In the genomic region with DNA sequence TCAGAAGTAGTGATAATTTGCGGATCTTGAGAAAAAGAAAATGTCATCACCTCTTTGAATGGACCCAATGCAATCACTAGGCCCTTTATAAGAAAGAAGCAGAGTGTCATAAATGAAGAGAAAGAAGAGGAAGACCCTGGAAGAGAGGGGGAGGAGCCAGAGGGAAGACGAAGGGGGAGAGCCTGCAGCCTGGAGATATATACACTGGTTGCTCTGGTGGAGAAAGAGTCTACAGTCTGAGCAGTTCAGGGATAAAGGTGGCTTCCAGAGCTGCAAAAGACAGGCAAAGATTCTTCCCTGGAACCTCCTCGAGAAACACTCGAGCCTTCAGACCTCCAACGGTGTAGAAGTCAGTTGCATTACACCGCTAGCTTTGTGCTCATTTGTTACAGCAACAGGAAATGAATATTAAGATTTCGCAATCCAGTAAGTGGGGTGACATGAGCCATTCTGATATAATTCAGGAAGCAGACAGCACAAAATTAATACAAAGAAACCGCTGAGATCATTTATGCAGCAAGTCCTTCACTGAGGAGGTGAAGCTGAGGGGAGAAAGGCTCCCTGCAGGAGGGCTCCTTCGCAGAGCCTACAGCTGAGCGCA, we compare ENCODE assay signal across 15 mouse cellular contexts. TPM values are rescaled to one million over a fixed set of nuclear protein-coding genes. Genes with fewer than 3 reads are reported as not detected.
DNase-seq lines count a peak whose midpoint lies in the region; ATAC-seq and TF ChIP-seq lines count a peak whose summit lies in the region.
"Had no signal": no experiment of that assay in that cellular context is flagged by ENCODE, and none has a peak within 500 bp of the region (broad histone marks: within the 10 kb centered on the region; RNA-seq: fewer than 3 reads in every experiment).

No protein-coding gene starts in this region.

- H3K27ac ChIP-seq in bone marrow macrophage, adult 2 months (ENCODE audit: insufficient read depth, low read depth, low read length): peak overlapping the region; percentile 95
- no peak overlapping the region for H3K27ac ChIP-seq in intestine, postnatal 0 days (ENCODE audit: low read depth, low read length)
- H3K27ac ChIP-seq in stomach, embryonic 16.5 days (ENCODE audit: low read length): no peak overlapping the region
- H3K27ac ChIP-seq: heart, embryonic 13.5 days had no signal

- TF ChIP-seq POLR2A in bone marrow macrophage, adult 2 months (IDR thresholded peaks at IDR 0.05; ENCODE audit: borderline replicate concordance, low read depth, low read length): no peak

- no peaks in the 10 kb centered on the region for H3K27me3 ChIP-seq in intestine, postnatal 0 days (replicated peaks; ENCODE audit: control insufficient read depth, insufficient read depth, low read length)
- no peaks in the 10 kb centered on the region for H3K27me3 ChIP-seq in stomach, embryonic 16.5 days (ENCODE audit: control insufficient read depth, insufficient read depth, low read length)
- H3K27me3 ChIP-seq: heart, embryonic 13.5 days had no signal

- H3K36me3 ChIP-seq in intestine, postnatal 0 days (ENCODE audit: control insufficient read depth, insufficient read depth): no peaks in the 10 kb centered on the region
- no peaks in the 10 kb centered on the region for H3K36me3 ChIP-seq in stomach, embryonic 16.5 days (ENCODE audit: control insufficient read depth, insufficient read depth, low read length)
- H3K36me3 ChIP-seq: heart, embryonic 13.5 days had no signal

- peak; percentile 60 for ATAC-seq in intestine, postnatal 0 days
- no peak for ATAC-seq in stomach, embryonic 16.5 days (ENCODE audit: insufficient read depth, low FRiP score)

- peak overlapping the region; percentile 38 for H3K4me3 ChIP-seq in bone marrow macrophage, adult 2 months (ENCODE audit: insufficient read depth, low read length)
- no peak overlapping the region for H3K4me3 ChIP-seq in intestine, postnatal 0 days (ENCODE audit: low read depth, low read length)
- no peak overlapping the region for H3K4me3 ChIP-seq in stomach, embryonic 16.5 days (replicated peaks; ENCODE audit: low read length)
- H3K4me3 ChIP-seq: heart, embryonic 13.5 days had no signal

- H3K4me1 ChIP-seq in bone marrow macrophage, adult 2 months (ENCODE audit: control insufficient read depth, insufficient read depth, low read length): peaks cover 33% of the 10 kb centered on the region
- H3K4me1 ChIP-seq in intestine, postnatal 0 days (replicated peaks; ENCODE audit: control insufficient read depth, insufficient read depth, low read length): no peaks in the 10 kb centered on the region
- H3K4me1 ChIP-seq in stomach, embryonic 16.5 days (ENCODE audit: control insufficient read depth, insufficient read depth, low read length): no peaks in the 10 kb centered on the region
- H3K4me1 ChIP-seq: heart, embryonic 13.5 days had no signal

- no peak for TF ChIP-seq CTCF in bone marrow macrophage, adult 2 months (IDR thresholded peaks at IDR 0.05; ENCODE audit: low read depth, low read length)
- no peak for TF ChIP-seq CTCF in intestine, postnatal 0 days (IDR thresholded peaks at IDR 0.05; ENCODE audit: low read depth)

- 0 out of 2 replicates have a peak overlapping the region, but pooled peaks have one; percentile 13 for H3K4me2 ChIP-seq in intestine, postnatal 0 days (replicated peaks; ENCODE audit: low read depth)
- H3K4me2 ChIP-seq in stomach, embryonic 16.5 days (ENCODE audit: low read depth, low read length): 0 out of 2 replicates have a peak overlapping the region, but pooled peaks have one; percentile 10
- H3K4me2 ChIP-seq: heart, embryonic 13.5 days had no signal

- H3K9ac ChIP-seq in intestine, postnatal 0 days (ENCODE audit: low read depth, low read length): no peak overlapping the region
- H3K9ac ChIP-seq in stomach, embryonic 16.5 days (ENCODE audit: low read length): no peak overlapping the region
- H3K9ac ChIP-seq: heart, embryonic 13.5 days had no signal

- peak; percentile 24 for DNase-seq in lung, postnatal 36 days
- no peak for DNase-seq in lung, postnatal 4 days
- DNase-seq in kidney, adult 11 months: no peak
- DNase-seq in adrenal gland, postnatal 36 days: no peak
- no peak for DNase-seq in cerebellum, postnatal 36 days
- DNase-seq: cerebellum, adult 18-20 months; gastrocnemius, postnatal 36 days; heart, postnatal 4 days; kidney, postnatal 4 days; midbrain, embryonic 14.5 days; thymus, postnatal 25 days had no signal

- 52% methylated on average over 10 of the region's 10 CpGs for WGBS in intestine, postnatal 0 days
- 63% methylated on average over 10 of the region's 10 CpGs for WGBS in stomach, embryonic 16.5 days

- H3K9me3 ChIP-seq in intestine, postnatal 0 days (ENCODE audit: control insufficient read depth): 0 out of 2 replicates have a peak, but pooled peaks cover 4% of the 10 kb centered on the region
- H3K9me3 ChIP-seq in stomach, embryonic 16.5 days (replicated peaks; ENCODE audit: control insufficient read depth, low read length): 0 out of 2 replicates have a peak, but pooled peaks cover 5% of the 10 kb centered on the region

RNA-seq across cellular contexts. Expression of gene Helb, which starts 28.2 kb away (rescaled TPM):
- 22.9 and 28.3 TPM in 2 replicates for polyA plus RNA-seq in bone marrow macrophage, adult 2 months (2012; ENCODE audit: insufficient read depth, insufficient read length, missing spikeins)
- 2.3 and 3.1 TPM in 2 replicates for polyA plus RNA-seq in intestine, postnatal 0 days (2015; fragmentation: Nextera tagmentation; extraction: Ambion mirVana)
- 6.3 TPM in 2 replicates for polyA plus RNA-seq in stomach, embryonic 16.5 days (2015; fragmentation: Nextera tagmentation; extraction: Ambion mirVana)
- 10 to 100 TPM in 1 of 2 experiments, 1 to 10 TPM in 1; 8.3 to 10.2 TPM for total RNA-seq in adrenal gland, postnatal 36 days (2021)
